Mouse (Mus musculus) brain, embryonic 14.5 days (tissue): ENCODE data around the gene Egfem1. TPM values are rescaled to one million over a fixed set of nuclear protein-coding genes. Genes with fewer than 3 reads are reported as not detected.

Source experiments
- DNase-seq: peaks from one replicate; pipeline ENCODE4 v3.0.0-alpha.2; 2011; ENCODE audit warnings: low read depth
- CTCF ChIP-seq: fragments of 200-500 bp; IDR thresholded peaks from 2 replicates; pipeline ENCODE4 v1.5.1; 2012; ENCODE audit warnings: inconsistent platforms, mild to moderate bottlenecking, moderate library complexity, borderline replicate concordance; ENCODE audit not compliant: insufficient read depth, insufficient read length; ENCODE audit errors: extremely low read depth
- POLR2A ChIP-seq: fragments of 200-500 bp; IDR thresholded peaks from 2 replicates; pipeline ENCODE4 v1.6.1; 2012; ENCODE audit warnings: mild to moderate bottlenecking, inconsistent platforms, borderline replicate concordance; ENCODE audit not compliant: poor library complexity, insufficient read depth, insufficient read length, severe bottlenecking; ENCODE audit errors: extremely low read depth
- polyA plus RNA-seq: library from polyadenylated mRNA; depleted of rRNA; stranded (reverse); fragments of >200 nt; gene quantifications from 2 replicates; pipeline ENCODE4 v1.2.3, GENCODE M21; 2012

Egfem1 gene
- polyA plus RNA-seq, 1 experiment: 6.6 TPM

DNA sequence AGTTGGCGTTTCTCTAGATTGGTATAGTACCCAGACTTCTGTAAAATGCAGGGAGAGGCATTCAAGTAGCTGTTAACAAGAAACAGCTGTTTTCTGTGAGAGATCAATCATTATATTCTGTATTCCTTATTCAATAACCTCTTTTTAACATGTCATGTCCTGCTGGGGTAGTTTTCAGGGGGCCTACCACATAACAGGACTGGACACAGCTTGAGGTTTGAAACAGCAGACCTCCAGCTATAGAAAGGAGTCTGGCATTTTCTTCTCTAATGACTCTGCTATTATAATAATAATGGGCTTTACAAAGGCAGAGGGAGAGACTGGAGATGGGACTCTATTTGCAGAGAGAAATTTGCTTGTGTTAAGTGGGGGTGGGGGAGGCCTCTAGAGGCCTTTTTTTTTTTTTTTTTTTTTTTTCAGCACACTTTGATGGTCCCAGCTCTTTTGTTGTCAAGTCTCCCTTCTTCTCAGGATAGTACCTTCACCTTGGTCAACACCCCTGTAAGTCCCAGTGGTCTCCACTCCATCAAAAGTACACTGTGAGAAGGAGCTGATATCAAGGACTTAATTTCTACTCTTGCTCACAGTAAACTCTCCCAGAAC lies 459.8 kb downstream of the Egfem1 start:
- DNase-seq: peak; percentile 91
- no peak for TF ChIP-seq POLR2A
- TF ChIP-seq CTCF: no peak

DNA sequence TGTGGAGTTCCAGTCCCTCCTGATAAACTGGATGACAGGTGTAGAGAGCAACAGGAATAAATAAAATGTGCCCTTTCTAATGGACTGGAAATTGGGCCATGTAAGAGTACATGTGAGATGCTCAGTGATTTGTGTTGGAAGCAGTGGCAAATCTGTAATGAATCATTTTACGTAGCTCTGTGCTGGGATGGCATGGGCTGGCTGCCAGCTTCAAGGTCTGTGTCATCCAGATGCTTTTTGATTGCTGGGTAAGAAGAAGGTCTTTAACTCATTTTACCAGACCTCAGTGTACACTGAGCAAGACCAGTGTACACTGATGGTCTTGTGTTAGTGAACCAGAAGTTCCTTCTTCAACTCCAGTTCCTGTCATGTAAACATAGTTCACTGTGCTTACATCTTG lies 462.2 kb downstream of the Egfem1 start:
- TF ChIP-seq POLR2A (no peak), CTCF (no peak)
- no peak for DNase-seq

DNA sequence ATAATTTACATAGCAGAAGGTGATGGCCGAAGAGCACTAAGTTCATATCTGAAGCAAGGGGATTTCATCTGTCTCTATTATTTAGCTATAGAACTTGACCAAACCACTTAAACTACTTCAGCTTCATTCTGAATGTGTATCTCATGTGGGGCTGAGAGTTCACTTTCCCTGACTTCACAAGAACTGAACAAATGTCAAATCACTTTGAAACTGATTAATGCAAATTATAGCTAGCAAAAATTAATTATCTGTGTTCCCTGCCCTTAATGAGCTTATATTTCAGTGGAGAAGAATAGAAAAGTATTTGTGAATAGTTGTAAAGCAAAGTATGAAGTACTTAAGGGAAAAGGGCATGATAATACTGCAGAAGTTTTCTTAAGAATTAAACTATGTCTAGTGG lies 481.3 kb downstream of the Egfem1 start:
- DNase-seq: no peak
- TF ChIP-seq CTCF (no peak), POLR2A (no peak)

DNA sequence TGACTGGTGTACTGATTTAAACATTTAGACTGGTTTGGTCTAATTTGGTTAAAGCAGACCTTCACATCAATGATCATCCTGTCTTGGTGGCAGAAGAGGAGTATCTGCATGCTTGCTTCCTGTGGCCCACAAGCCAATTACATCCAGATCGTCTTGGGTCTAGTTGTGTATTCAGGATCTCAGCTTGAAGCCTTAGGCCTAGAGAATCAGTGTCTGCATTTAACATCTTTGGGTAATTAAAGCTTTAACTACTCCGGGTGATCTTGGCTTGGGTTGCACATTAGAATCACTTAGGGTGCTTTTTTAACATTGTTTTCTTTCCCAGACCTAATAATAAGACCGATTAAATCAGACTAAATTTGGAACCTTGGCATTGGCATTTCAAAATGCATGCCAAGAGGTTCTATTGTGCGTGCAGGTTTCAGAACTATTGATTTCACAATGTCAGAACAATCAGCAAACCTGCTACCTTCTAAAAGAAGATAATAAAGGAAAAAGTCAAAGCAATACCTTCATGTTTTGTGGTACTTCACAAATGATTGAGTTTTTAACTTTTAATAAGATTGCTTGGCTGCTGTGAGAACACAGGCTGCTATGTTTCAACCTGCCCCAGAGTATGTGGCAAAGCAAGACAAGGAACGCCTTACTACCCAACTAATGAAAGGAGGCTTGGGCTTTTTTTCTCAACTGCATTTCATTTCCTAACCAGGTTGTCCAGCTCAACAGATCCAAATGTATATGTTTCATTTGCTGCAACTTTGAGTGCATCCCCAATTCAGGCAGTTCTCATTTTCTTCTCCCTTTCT lies 496.4 kb downstream of the Egfem1 start:
- peak; percentile 87 for DNase-seq

DNA sequence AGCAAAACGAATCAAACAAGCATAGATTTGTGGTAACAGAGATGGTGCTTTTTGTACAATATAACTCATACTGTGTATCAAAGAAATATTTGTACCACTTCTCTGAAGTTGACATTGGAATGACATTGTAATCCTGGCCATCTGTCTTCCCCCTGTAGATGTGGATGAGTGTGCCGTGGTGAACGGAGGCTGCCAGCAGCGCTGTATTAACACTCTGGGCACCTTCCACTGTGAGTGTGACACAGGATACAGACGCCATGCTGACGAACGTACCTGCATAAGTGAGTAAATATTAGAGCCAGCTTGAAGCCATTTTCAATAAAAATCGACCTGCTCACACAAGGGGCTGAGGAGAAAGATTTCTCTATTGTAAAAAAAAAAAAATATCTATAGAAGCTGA lies 500.9 kb downstream of the Egfem1 start:
- TF ChIP-seq POLR2A: no peak
- no peak for TF ChIP-seq CTCF
- peak; percentile 76 for DNase-seq

More for the DNA sequence above, 496.4 kb downstream of the Egfem1 start:
- TF ChIP-seq POLR2A: no peak
- TF ChIP-seq CTCF: no peak

DNA sequence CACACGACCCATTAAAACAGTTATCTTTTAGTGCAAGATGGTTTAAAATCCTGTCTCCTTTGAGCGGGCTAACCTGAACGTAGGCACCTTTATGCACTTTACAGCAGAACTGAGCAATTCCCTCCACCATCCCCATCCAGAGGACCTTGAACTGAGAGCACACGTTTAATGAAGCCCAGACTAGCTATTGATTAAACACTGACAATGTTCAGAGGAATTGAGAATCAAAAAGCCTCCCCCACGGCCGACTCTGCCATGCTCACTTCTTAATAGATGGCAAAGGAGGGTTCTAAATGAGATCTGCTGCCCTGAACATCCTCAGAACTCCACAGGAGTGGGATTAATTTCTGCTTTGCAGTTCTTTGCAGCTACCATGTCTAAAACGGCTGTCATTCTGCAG lies 520.3 kb downstream of the Egfem1 start:
- peak; percentile 74 for DNase-seq
- TF ChIP-seq CTCF (no peak), POLR2A (no peak)

DNA sequence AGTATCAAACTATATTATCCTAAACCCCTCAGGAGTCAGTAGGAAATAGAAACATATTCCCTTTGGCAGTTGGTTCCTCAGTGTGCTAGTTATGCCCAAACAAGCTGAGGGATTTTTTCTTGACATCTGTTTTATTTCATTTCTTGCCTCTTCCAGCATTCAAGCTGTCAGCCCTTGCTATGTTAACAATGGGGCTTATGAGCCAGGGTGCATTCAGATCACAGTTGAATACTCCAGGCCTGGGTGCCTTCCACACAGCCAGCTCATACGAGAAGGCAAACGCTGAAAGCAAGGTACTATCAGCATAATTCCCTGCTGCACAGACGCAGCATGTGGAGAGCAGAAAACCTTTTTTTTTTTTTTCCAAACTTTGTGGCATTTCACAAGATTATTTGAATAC lies 526.9 kb downstream of the Egfem1 start:
- TF ChIP-seq CTCF: no peak
- TF ChIP-seq POLR2A: no peak
- DNase-seq: peak; percentile 79

DNA sequence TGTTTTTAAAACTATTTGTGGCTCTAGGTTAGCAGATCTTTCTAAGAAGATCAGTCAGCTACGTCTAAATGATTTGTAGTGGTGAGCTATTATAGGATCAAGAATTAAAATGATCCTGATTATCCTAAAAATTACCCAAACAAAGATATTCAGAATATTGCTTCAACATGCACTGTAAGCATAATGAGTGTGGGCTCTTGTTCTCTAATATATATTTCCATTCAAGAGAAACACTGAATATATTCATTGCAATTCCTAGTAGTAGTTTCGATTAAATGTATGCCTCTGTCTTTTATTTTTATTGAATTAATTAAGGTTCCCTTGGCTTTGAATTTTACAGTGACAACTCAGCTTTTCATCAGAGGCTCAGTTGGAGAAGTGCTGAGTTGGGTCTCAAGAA lies 527.4 kb downstream of the Egfem1 start:
- TF ChIP-seq CTCF (no peak), POLR2A (no peak)
- peak; percentile 31 for DNase-seq

DNA sequence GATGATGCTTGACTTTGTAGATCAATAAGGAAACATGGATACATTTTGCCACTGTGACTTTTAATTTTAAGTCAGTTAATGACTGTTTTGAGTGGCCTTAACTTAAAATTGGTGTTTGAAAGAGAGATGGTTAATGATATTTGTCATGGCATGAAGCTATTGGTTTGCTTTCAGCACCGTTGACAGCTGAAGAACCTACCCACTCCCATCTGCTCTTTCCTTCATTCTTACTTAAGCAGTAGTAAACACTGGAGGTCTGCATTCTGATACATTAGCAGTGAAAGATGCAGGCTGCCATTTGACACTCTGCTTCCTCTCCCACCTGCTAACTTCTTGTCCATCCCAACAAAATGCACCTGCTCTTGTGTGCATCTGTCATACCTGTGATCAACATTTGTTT lies 537.8 kb downstream of the Egfem1 start:
- TF ChIP-seq CTCF: no peak
- TF ChIP-seq POLR2A: no peak
- DNase-seq: no peak

DNA sequence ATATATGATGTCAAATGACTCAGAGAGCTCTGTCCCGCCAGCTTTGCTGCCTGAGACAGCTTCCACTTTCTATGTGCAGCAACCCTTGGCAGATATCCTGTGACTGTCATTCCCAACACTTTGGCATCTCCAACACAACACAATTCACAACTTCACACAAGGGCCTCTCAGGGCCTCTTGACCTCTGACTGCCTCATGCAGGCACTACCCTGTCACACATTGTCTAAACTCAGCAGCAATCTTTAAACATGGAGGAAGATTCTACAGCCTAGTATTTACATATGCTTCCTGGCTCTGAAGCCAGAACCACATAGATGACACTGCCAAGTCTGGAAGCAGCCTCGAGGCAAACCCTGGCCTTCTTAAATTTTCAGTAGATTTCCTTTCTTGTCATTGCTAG lies 558.0 kb downstream of the Egfem1 start:
- peak; percentile 15 for DNase-seq
- TF ChIP-seq POLR2A: no peak
- no peak for TF ChIP-seq CTCF

DNA sequence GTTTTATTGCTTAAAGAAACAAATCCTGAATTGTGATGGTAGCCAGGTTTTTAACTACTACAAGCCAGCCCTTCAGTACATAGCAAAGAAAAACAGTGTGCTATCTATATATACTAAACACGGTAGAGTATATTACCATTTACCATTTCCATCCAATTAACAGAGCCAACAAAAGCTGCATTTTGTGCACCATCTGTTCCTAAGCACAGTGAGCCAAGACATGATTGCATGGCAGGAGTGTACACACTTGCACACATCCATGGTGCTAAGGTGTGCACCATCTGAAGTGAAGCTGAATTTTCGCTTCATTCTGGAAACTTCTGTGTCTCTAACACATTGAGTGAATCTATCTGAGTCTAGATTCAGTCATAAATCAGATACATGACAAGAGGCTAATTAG lies 585.0 kb downstream of the Egfem1 start:
- TF ChIP-seq CTCF (no peak), POLR2A (no peak)
- peak; percentile 76 for DNase-seq

DNA sequence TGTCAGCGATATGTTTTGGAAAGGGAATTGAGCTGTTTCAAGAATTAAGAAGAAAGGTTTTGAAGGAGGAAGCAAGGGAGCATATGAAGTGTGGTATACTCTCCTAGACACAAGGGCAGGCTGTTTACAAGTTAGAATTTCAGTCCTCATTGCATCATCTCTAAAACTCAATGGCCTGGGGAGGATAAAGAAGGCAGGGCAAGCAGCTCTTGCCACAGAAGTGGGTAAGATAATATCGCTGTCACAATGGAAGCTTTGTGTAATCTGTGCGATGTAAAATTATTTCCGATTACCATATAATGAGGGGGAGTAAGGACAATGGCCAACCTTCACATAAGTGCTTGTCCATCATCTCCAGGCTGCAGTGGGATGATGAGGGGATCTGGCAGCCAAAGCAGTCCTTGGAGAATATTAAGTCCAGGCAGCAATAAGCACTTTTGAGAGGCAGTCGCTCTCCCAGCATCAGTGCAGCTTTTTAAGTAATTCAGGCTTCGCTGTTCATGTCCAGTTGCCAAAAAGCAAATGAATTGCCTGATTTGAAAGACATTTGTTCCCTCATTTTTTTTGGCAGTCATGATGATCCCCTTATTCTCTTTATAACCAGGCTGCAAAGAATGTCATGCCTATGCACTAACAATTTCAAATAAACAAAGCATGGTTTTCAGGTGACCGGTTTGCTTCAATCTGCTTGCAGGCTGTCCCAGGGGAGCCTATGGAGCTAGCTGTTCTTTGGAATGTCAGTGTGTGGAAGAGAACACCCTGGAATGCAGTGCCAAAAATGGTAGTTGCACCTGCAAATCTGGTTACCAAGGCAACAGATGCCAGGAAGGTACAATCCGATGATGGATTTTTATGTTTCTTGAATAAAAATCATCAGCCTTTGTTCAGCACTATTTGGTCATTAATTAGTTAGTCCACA lies 607.8 kb downstream of the Egfem1 start:
- TF ChIP-seq CTCF (no peak), POLR2A (no peak)
- DNase-seq: peak; percentile 84
